Mouse (Mus musculus) lung, postnatal 0 days (tissue): ENCODE measurements around the gene Hes7. TPM values are rescaled to one million over a fixed set of nuclear protein-coding genes. Genes with fewer than 3 reads are reported as not detected.
A peak's percentile ranks its signal among the peaks of the same experiment; 100 is the strongest.

Source experiments
- ATAC-seq: fragments of 200-750 bp; cut with Nextera tagmentation; 2 replicates; pipeline ENCODE4 v1.8.0; 2017; ENCODE audit warnings: moderate library complexity
- DNase-seq: peaks from one replicate; pipeline ENCODE4 v3.0.0-alpha.2; 2016; ENCODE audit warnings: low spot score
- H3K27ac ChIP-seq: fragments of 300-500 bp; sonication (generic); 2 replicates; pipeline ENCODE4 v1.5.1; 2014; ENCODE audit warnings: antibody characterized with exemption, mild to moderate bottlenecking, low read length, mixed read lengths
- H3K27me3 ChIP-seq: fragments of 300-500 bp; sonication (generic); replicated peaks from 2 replicates; pipeline ENCODE4 v1.6.1; 2014; ENCODE audit warnings: low read length, mixed read lengths; ENCODE audit not compliant: insufficient read depth
- H3K36me3 ChIP-seq: fragments of 300-500 bp; sonication (generic); 2 replicates; pipeline ENCODE4 v1.6.1; 2014; ENCODE audit warnings: low read length, mixed read lengths; ENCODE audit not compliant: insufficient read depth
- H3K4me1 ChIP-seq: fragments of 300-500 bp; sonication (generic); 2 replicates; pipeline ENCODE4 v1.6.1; 2014; ENCODE audit warnings: antibody characterized with exemption, low read depth, low read length, mixed read lengths; ENCODE audit not compliant: insufficient read depth
- H3K4me2 ChIP-seq: fragments of 300-500 bp; sonication (generic); replicated peaks from 2 replicates; pipeline ENCODE4 v1.6.1; 2014; ENCODE audit warnings: low read depth, mild to moderate bottlenecking, low read length, moderate library complexity, mixed read lengths
- H3K4me3 ChIP-seq: fragments of 300-500 bp; sonication (generic); 2 replicates; pipeline ENCODE4 v1.5.1; 2014; ENCODE audit warnings: low read depth, low read length
- H3K9ac ChIP-seq: fragments of 300-500 bp; sonication (generic); replicated peaks from 2 replicates; pipeline ENCODE4 v1.6.1; 2014; ENCODE audit warnings: low read depth, mild to moderate bottlenecking
- H3K9me3 ChIP-seq: fragments of 300-500 bp; sonication (generic); 2 replicates; pipeline ENCODE4 v1.6.1; 2016; ENCODE audit warnings: low read length, mixed read lengths
- CTCF ChIP-seq: IDR thresholded peaks from 2 replicates; pipeline ENCODE4 v1.5.1; 2016; ENCODE audit warnings: antibody characterized with exemption, mild to moderate bottlenecking
- EP300 ChIP-seq: IDR thresholded peaks from 2 replicates; pipeline ENCODE4 v1.6.1; 2016; ENCODE audit warnings: antibody characterized with exemption, mild to moderate bottlenecking, control low read depth
- WGBS: fragments of 180-500 bp; shearing (Covaris S2); extraction: QIAGEN DNeasy Blood & Tissue Kit; methylation state at CpG from one replicate; pipeline ENCODE4 v1.1.7; 2014; 5-methylcytosine and 5-hydroxymethylcytosine counted together
- polyA plus RNA-seq: library from polyadenylated mRNA; unstranded; fragments of >200 nt; fragmentation: Nextera tagmentation; extraction: Ambion mirVana; gene quantifications from 2 replicates; pipeline ENCODE4 v1.2.1, GENCODE M21; 2015

Hes7 gene
- polyA plus RNA-seq, 1 experiment from 2014 or later = 0.49 TPM

- no peak for TF ChIP-seq CTCF
- TF ChIP-seq EP300 = no peak
- ATAC-seq = peak; percentile 32
- H3K9me3 ChIP-seq = no peaks in the 10 kb centered on the region
- H3K4me1 ChIP-seq = peaks cover 16% of the 10 kb centered on the region
- peak overlapping the region; percentile 76 for H3K4me2 ChIP-seq
- peak overlapping the region; percentile 79 for H3K9ac ChIP-seq
- 2% methylated on average over 19 of the region's 19 CpGs for WGBS
- H3K27me3 ChIP-seq = no peaks in the 10 kb centered on the region
- H3K27ac ChIP-seq = peak overlapping the region; percentile 100
- H3K4me3 ChIP-seq = peak overlapping the region; percentile 97
- peak; percentile 97 for DNase-seq
- peaks cover 34% of the 10 kb centered on the region for H3K36me3 ChIP-seq
Observed at GRCm38 (mm10) chr11:69098762-69099091, 21.5 kb upstream of the Hes7 start.

GRCm38 (mm10) chr11:69099177-69099914 is 20.9 kb upstream of the Hes7 start:
- Histone ChIP-seq H3K27ac (peak overlapping the region; percentile 100), H3K4me2 (peak overlapping the region; percentile 76), H3K27me3 (no peaks in the 10 kb centered on the region), H3K9me3 (no peaks in the 10 kb centered on the region), H3K4me1 (peaks cover 16% of the 10 kb centered on the region), H3K36me3 (peaks cover 40% of the 10 kb centered on the region), H3K9ac (peak overlapping the region; percentile 79), H3K4me3 (peak overlapping the region; percentile 97)
- WGBS = under 1% methylated on average over 22 of the region's 22 CpGs
- ATAC-seq (peak; percentile 1; the same call in 1 of the 2 replicates), DNase-seq (peak; percentile 90)
- TF ChIP-seq CTCF (no peak), EP300 (peak; percentile 99)

- H3K36me3 ChIP-seq = peaks cover 46% of the 10 kb centered on the region
- peak overlapping the region; percentile 100 for H3K27ac ChIP-seq
- peak overlapping the region; percentile 79 for H3K9ac ChIP-seq
- TF ChIP-seq EP300 (no peak), CTCF (peak; percentile 49)
- H3K4me3 ChIP-seq = peak overlapping the region; percentile 97
- DNase-seq = peak; percentile 97
- WGBS = 1% methylated on average over 23 of the region's 23 CpGs
- H3K27me3 ChIP-seq = no peaks in the 10 kb centered on the region
- H3K4me2 ChIP-seq = peak overlapping the region; percentile 76
- H3K9me3 ChIP-seq = no peaks in the 10 kb centered on the region
- peak; percentile 10 for ATAC-seq
- peaks cover 16% of the 10 kb centered on the region for H3K4me1 ChIP-seq
Observed at GRCm38 (mm10) chr11:69099915-69100345, 20.3 kb upstream of the Hes7 start.

GRCm38 (mm10) chr11:69100639-69101360 is 19.4 kb upstream of the Hes7 start:
- no peaks in the 10 kb centered on the region for H3K27me3 ChIP-seq

GRCm38 (mm10) chr11:69101604-69102402 is 18.4 kb upstream of the Hes7 start:
- ATAC-seq (no peak), DNase-seq (no peak)
- 90% methylated on average over 20 of the region's 21 CpGs for WGBS
- Histone ChIP-seq H3K4me3 (no peak overlapping the region), H3K9ac (no peak overlapping the region), H3K36me3 (peaks cover 65% of the 10 kb centered on the region), H3K27me3 (no peaks in the 10 kb centered on the region), H3K4me2 (no peak overlapping the region), H3K9me3 (no peaks in the 10 kb centered on the region), H3K4me1 (peaks cover 16% of the 10 kb centered on the region), H3K27ac (no peak overlapping the region)
- TF ChIP-seq EP300 (no peak), CTCF (no peak)

More at GRCm38 (mm10) chr11:69100639-69101360, 19.4 kb upstream of the Hes7 start:
- TF ChIP-seq CTCF (no peak), EP300 (no peak)
- H3K36me3 ChIP-seq = peaks cover 55% of the 10 kb centered on the region
- peaks cover 16% of the 10 kb centered on the region for H3K4me1 ChIP-seq
- peak overlapping the region; percentile 97 for H3K4me3 ChIP-seq
- H3K27ac ChIP-seq = 0 out of 2 replicates have a peak overlapping the region, but pooled peaks have one; percentile 100
- no peaks in the 10 kb centered on the region for H3K9me3 ChIP-seq
- 83% methylated on average over 20 of the region's 20 CpGs for WGBS
- H3K9ac ChIP-seq = no peak overlapping the region
- H3K4me2 ChIP-seq = peak overlapping the region; percentile 76
- ATAC-seq = no peak
- peak; percentile 26 for DNase-seq

GRCm38 (mm10) chr11:69102403-69102725 is 17.8 kb upstream of the Hes7 start:
- no peaks in the 10 kb centered on the region for H3K9me3 ChIP-seq
- H3K4me2 ChIP-seq = no peak overlapping the region
- H3K4me1 ChIP-seq = peaks cover 16% of the 10 kb centered on the region
- H3K27ac ChIP-seq = no peak overlapping the region
- no peaks in the 10 kb centered on the region for H3K27me3 ChIP-seq
- H3K9ac ChIP-seq = no peak overlapping the region
- TF ChIP-seq EP300 = no peak
- TF ChIP-seq CTCF = no peak
- DNase-seq (no peak), ATAC-seq (no peak)
- H3K4me3 ChIP-seq = no peak overlapping the region
- WGBS = 95% methylated on average over 7 of the region's 7 CpGs
- peaks cover 70% of the 10 kb centered on the region for H3K36me3 ChIP-seq
